Mouse (Mus musculus) CH12.LX (cell line): ENCODE results near the gene Ier3. TPM values are rescaled to one million over a fixed set of nuclear protein-coding genes. Genes with fewer than 3 reads are reported as not detected.

Experiments
- DNase-seq: peaks from one replicate; pipeline ENCODE4 v3.0.0-alpha.2; 2013; ENCODE audit errors: extremely low read depth
- H3K27ac ChIP-seq: 2 replicates; pipeline ENCODE4 v1.5.1; 2012; ENCODE audit warnings: low read depth, mild to moderate bottlenecking, control low read depth, moderate library complexity; ENCODE audit not compliant: insufficient read depth
- H3K27me3 ChIP-seq: replicated peaks from 2 replicates; pipeline ENCODE3; 2012; ENCODE audit warnings: inconsistent platforms
- H3K36me3 ChIP-seq, 2 experiments: replicated peaks in 1 of 2; 2 replicates each; pipeline versions ENCODE3 to v1.6.1; 2012; ENCODE audit warnings: inconsistent platforms in 1 of 2, low read length in 1 of 2, mild to moderate bottlenecking in 1 of 2, mixed read lengths in 1 of 2, moderate library complexity in 1 of 2; ENCODE audit not compliant: control insufficient read depth in 1 of 2, insufficient read depth in 1 of 2
- H3K4me1 ChIP-seq, 2 experiments: 2 replicates each; pipeline ENCODE4 v1.6.1; 2012; ENCODE audit warnings: inconsistent platforms in 1 of 2, moderate library complexity in 1 of 2; ENCODE audit not compliant: insufficient read depth in 2 of 2, control insufficient read depth in 1 of 2
- H3K4me2 ChIP-seq: 2 replicates; pipeline ENCODE4 v1.6.1; 2012; ENCODE audit warnings: low read depth, mild to moderate bottlenecking, control low read depth; ENCODE audit not compliant: poor library complexity, insufficient read depth, severe bottlenecking
- H3K4me3 ChIP-seq, 3 experiments: fragments of 150-350 bp in 1 of 3; sonication (generic) in 1 of 3; replicated peaks in 1 of 3; 2 replicates each; pipeline versions ENCODE3 to v1.5.1; 2011 to 2012; ENCODE audit warnings: low read depth in 2 of 3, low read length in 2 of 3, mild to moderate bottlenecking in 2 of 3, moderate library complexity in 2 of 3, control low read depth in 1 of 3, improper control_type of control experiment in 1 of 3, inconsistent platforms in 1 of 3, mixed read lengths in 1 of 3; ENCODE audit not compliant: poor library complexity in 1 of 3
- H3K79me2 ChIP-seq: replicated peaks from 2 replicates; pipeline ENCODE4 v1.6.1; 2012; ENCODE audit warnings: mild to moderate bottlenecking, moderate library complexity; ENCODE audit not compliant: control insufficient read depth, poor library complexity, insufficient read depth, severe bottlenecking; ENCODE audit errors: extremely low read depth
- H3K9ac ChIP-seq: 2 replicates; pipeline ENCODE4 v1.6.1; 2012; ENCODE audit warnings: low read depth, mild to moderate bottlenecking, control low read depth, moderate library complexity; ENCODE audit not compliant: insufficient read depth
- H3K9me3 ChIP-seq: replicated peaks from 2 replicates; pipeline ENCODE3; 2012; ENCODE audit warnings: low read length, inconsistent platforms, mixed read lengths
- CHD1 ChIP-seq: IDR thresholded peaks from 2 replicates; pipeline ENCODE4 v1.6.1; 2012; ENCODE audit warnings: low read depth, low read length, improper control_type of control experiment, inconsistent platforms
- CHD2 ChIP-seq: IDR thresholded peaks from 2 replicates; pipeline ENCODE4 v1.6.1; 2011; ENCODE audit warnings: low read length, improper control_type of control experiment
- E2F4 ChIP-seq: IDR thresholded peaks from 2 replicates; pipeline ENCODE4 v1.6.1; 2011; ENCODE audit warnings: low read depth, low read length, improper control_type of control experiment; ENCODE audit not compliant: insufficient replicate concordance
- EP300 ChIP-seq: IDR thresholded peaks from 2 replicates; pipeline ENCODE4 v1.6.1; 2011; ENCODE audit warnings: low read length, improper control_type of control experiment
- ETS1 ChIP-seq: conservative IDR thresholded peaks from 2 replicates; pipeline ENCODE4 v1.6.1; 2012; ENCODE audit warnings: low read depth, mild to moderate bottlenecking, inconsistent platforms, low read length, improper control_type of control experiment, moderate library complexity
- HCFC1 ChIP-seq: IDR thresholded peaks from 2 replicates; pipeline ENCODE4 v1.6.1; 2012; ENCODE audit warnings: low read depth, mild to moderate bottlenecking, inconsistent platforms, low read length, improper control_type of control experiment
- JUN ChIP-seq: IDR thresholded peaks from 2 replicates; pipeline ENCODE4 v1.6.1; 2011; ENCODE audit warnings: low read depth, mild to moderate bottlenecking, low read length, improper control_type of control experiment, moderate library complexity; ENCODE audit not compliant: insufficient read depth
- JUND ChIP-seq: conservative IDR thresholded peaks from 2 replicates; pipeline ENCODE4 v1.6.1; 2011; ENCODE audit warnings: low read depth, low read length, improper control_type of control experiment
- MAFK ChIP-seq: IDR thresholded peaks from 2 replicates; pipeline ENCODE4 v1.6.1; 2011; ENCODE audit warnings: low read length, improper control_type of control experiment; ENCODE audit not compliant: insufficient replicate concordance
- MEF2A ChIP-seq: IDR thresholded peaks from 2 replicates; pipeline ENCODE4 v1.6.1; 2014; ENCODE audit warnings: low read depth, mild to moderate bottlenecking, inconsistent platforms, low read length, improper control_type of control experiment, borderline replicate concordance
- MXI1 ChIP-seq: IDR thresholded peaks from 2 replicates; pipeline ENCODE4 v1.6.1; 2011; ENCODE audit warnings: mild to moderate bottlenecking, low read depth, low read length, improper control_type of control experiment
- MYC ChIP-seq: IDR thresholded peaks from 2 replicates; pipeline ENCODE4 v1.6.1; 2011; ENCODE audit warnings: low read depth, mild to moderate bottlenecking, improper control_type of control experiment, low read length
- PAX5 ChIP-seq: IDR thresholded peaks from 2 replicates; pipeline ENCODE4 v1.6.1; 2012; ENCODE audit warnings: low read length, inconsistent platforms, mixed read lengths
- RAD21 ChIP-seq: IDR thresholded peaks from 2 replicates; pipeline ENCODE4 v1.6.1; 2011; ENCODE audit warnings: low read depth, mild to moderate bottlenecking, low read length, improper control_type of control experiment, moderate library complexity
- SMC3 ChIP-seq: IDR thresholded peaks from 2 replicates; pipeline ENCODE4 v1.6.1; 2011; ENCODE audit warnings: low read depth, low read length, improper control_type of control experiment
- TBP ChIP-seq: conservative IDR thresholded peaks from 2 replicates; pipeline ENCODE4 v1.6.1; 2011; ENCODE audit warnings: low read depth, low read length, improper control_type of control experiment
- TCF12 ChIP-seq: IDR thresholded peaks from 2 replicates; pipeline ENCODE4 v1.6.1; 2014; ENCODE audit warnings: low read depth, mild to moderate bottlenecking, inconsistent platforms, low read length, improper control_type of control experiment
- UBTF ChIP-seq: IDR thresholded peaks from 2 replicates; pipeline ENCODE4 v1.6.1; 2012; ENCODE audit warnings: low read depth, mild to moderate bottlenecking, inconsistent platforms, low read length, improper control_type of control experiment, moderate library complexity
- USF1 ChIP-seq: IDR thresholded peaks from 2 replicates; pipeline ENCODE4 v1.6.1; 2014; ENCODE audit warnings: low read depth, mild to moderate bottlenecking, inconsistent platforms, low read length, improper control_type of control experiment
- ZC3H11A ChIP-seq: IDR thresholded peaks from 2 replicates; pipeline ENCODE4 v1.6.1; 2012; ENCODE audit warnings: low read depth, mild to moderate bottlenecking, inconsistent platforms, low read length, improper control_type of control experiment
- ZMIZ1 ChIP-seq: IDR thresholded peaks from 2 replicates; pipeline ENCODE4 v1.6.1; 2012; ENCODE audit warnings: low read depth, mild to moderate bottlenecking, inconsistent platforms, low read length, improper control_type of control experiment
- ZNF384 ChIP-seq: IDR thresholded peaks from 2 replicates; pipeline ENCODE4 v1.6.1; 2012; ENCODE audit warnings: low read depth, low read length, improper control_type of control experiment, inconsistent platforms
- dilution Hi-C: fragments of 300-500 bp; cut with MboI; formaldehyde crosslinking; loops from 2 replicates; pipeline ENCODE4 v1.14.3; 2020; ENCODE audit warnings: low sequenced_read_pairs; ENCODE audit not compliant: extremely low pct_unique_long_range_greater_than_20kb, extremely low pct_ligation_motif_present
- in situ Hi-C: fragments of 300-500 bp; cut with MboI; formaldehyde crosslinking; loops from 3 replicates; pipeline ENCODE4 v1.14.3; 2019; ENCODE audit warnings: low sequenced_read_pairs, low pct_ligation_motif_present, low pct_unique_long_range_greater_than_20kb, mixed read lengths
- polyA plus RNA-seq: library from polyadenylated mRNA; unstranded; fragments of >175 nt; gene quantifications from 2 replicates; pipeline ENCODE4 v1.2.1, GENCODE M21; 2012; ENCODE audit warnings: low read depth; ENCODE audit not compliant: insufficient read length
- total RNA-seq, 2 experiments: library from RNA; depleted of rRNA; stranded (reverse); fragments of 300-350 nt in 1 of 2; fragments of >200 nt in 1 of 2; gene quantifications; 2 replicates each; pipeline ENCODE4 v1.2.3; 2012 to 2014

Ier3 gene
- total and polyA plus RNA-seq, 3 experiments: 12.6 to 27.2 (median 15.0) TPM

- TF ChIP-seq RAD21: no peak
- TF ChIP-seq, all 38 proteins: peak for 25
These were observed 19.8 kb downstream of the Ier3 start, which contains the start of gene Mdc1 (continued) for GRCm38 (mm10) chr17:35841076-35841950.

GRCm38 (mm10) chr17:35842006-35842405, 20.5 kb downstream of the Ier3 start:
- H3K4me1 ChIP-seq: peaks cover 0 to 22% of the 10 kb centered on the region in 2 experiments; a peak in 2 of 4 replicates
- peaks cover 10% of the 10 kb centered on the region for H3K79me2 ChIP-seq
- H3K9ac ChIP-seq: peak overlapping the region; percentile 56
- peak overlapping the region; percentile 57 to 64 (median 63) for H3K4me3 ChIP-seq
- H3K36me3 ChIP-seq: peaks cover 12 to 19% of the 10 kb centered on the region in 2 experiments
- in situ Hi-C loops (no loop called here), dilution Hi-C loops (no loop called here)
- H3K27ac ChIP-seq: peak overlapping the region; percentile 63
- DNase-seq: no peak
- peak overlapping the region; percentile 53 for H3K4me2 ChIP-seq
- H3K27me3 ChIP-seq: no peaks in the 10 kb centered on the region
- H3K9me3 ChIP-seq: no peaks in the 10 kb centered on the region
- TF ChIP-seq PAX5: no peak
- TF ChIP-seq MEF2A: no peak
- TF ChIP-seq EP300: no peak
- no peak for TF ChIP-seq ZNF384
- no peak for TF ChIP-seq USF1
- TF ChIP-seq SMC3: no peak
- no peak for TF ChIP-seq ZC3H11A
- TF ChIP-seq TCF12: no peak
- no peak for TF ChIP-seq ETS1
- no peak for TF ChIP-seq RAD21
- TF ChIP-seq TBP: no peak
- TF ChIP-seq CHD1: peak; percentile 53; the same call in 1 of the 2 replicates
- TF ChIP-seq E2F4: no peak
- no peak for TF ChIP-seq HCFC1
- TF ChIP-seq JUN: no peak
- TF ChIP-seq UBTF: peak; percentile 49; the same call in 1 of the 2 replicates
- TF ChIP-seq JUND: no peak
- no peak; the same call in none of the 2 replicates for TF ChIP-seq MXI1
- peak; percentile 11; the same call in 1 of the 2 replicates for TF ChIP-seq MYC
- 0 out of 2 replicates have a peak, but pooled peaks have one; percentile 38 for TF ChIP-seq ZMIZ1
- no peak for TF ChIP-seq CHD2
- no peak for TF ChIP-seq MAFK
- TF ChIP-seq, all 38 proteins: peak for 4
